Mouse (Mus musculus): Measurements from ENCODE around the gene Pgpep1l. TPM values are rescaled to one million over a fixed set of nuclear protein-coding genes. Genes with fewer than 3 reads are reported as not detected.
"Not testable (repeated sequence)": the region's sequence is repeated elsewhere in the genome, so short reads cannot be mapped to it uniquely, and the experiment has no call there.

Pgpep1l gene
- polyA plus RNA-seq, 1 experiment from 2014 or later, result not detected

DNA sequence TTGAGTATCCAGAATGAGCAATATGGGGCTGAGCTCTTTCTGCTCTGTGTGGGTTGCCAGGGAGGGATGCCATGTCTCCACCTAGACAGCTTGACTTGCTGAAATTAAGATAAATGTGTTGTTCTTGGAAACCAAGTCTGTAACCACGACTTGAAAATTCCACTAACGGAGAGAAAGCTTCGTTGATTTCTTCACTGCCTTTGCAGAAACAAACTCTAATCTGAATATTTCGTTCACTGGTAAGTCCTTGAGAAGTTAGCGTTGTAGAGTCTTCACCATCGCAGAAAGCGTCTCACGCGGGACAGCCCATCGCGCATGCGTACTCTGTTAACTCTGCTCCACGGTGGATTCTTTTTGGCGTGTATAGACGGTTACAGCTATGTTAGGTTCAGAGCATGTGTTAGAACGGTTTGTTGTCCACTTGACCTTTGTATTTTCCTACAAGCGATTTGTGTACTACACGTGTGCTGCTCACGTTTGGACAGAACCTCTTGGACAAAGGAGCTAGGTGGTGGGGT lies 16.4 kb upstream of the Pgpep1l start:
- peaks cover 51% of the 10 kb centered on the region for H3K4me1 ChIP-seq
- no peak overlapping the region for H3K27ac ChIP-seq
- WGBS, result 90% methylated on average over 19 of the region's 19 CpGs
- no peak overlapping the region for H3K4me3 ChIP-seq
- no peak overlapping the region for H3K9ac ChIP-seq
- no peak overlapping the region for H3K4me2 ChIP-seq (replicated peaks)
- no peaks in the 10 kb centered on the region; the same call in 1 of the 2 replicates for H3K27me3 ChIP-seq
- H3K9me3 ChIP-seq, result no peaks in the 10 kb centered on the region
- no peaks in the 10 kb centered on the region for H3K36me3 ChIP-seq
- ATAC-seq (ENCODE audit: low FRiP score, low read depth), result no peak

- H3K36me3 ChIP-seq, result no peaks in the 10 kb centered on the region
- 74% methylated on average over 7 of the region's 7 CpGs for WGBS
- no peak overlapping the region for H3K27ac ChIP-seq
Measured at GRCm38 (mm10) chr7:68279481-68279880, 15.4 kb upstream of the Pgpep1l start.

GRCm38 (mm10) chr7:68278908-68279307 lies 14.9 kb upstream of the Pgpep1l start:
- no peak overlapping the region for H3K9ac ChIP-seq
- no peaks in the 10 kb centered on the region; the same call in 1 of the 2 replicates for H3K27me3 ChIP-seq
- no peaks in the 10 kb centered on the region for H3K36me3 ChIP-seq
- no peak overlapping the region for H3K27ac ChIP-seq
- H3K4me3 ChIP-seq, result no peak overlapping the region
- H3K4me2 ChIP-seq (replicated peaks), result no peak overlapping the region
- 64% methylated on average over 6 of the region's 6 CpGs for WGBS
- peaks cover 50% of the 10 kb centered on the region for H3K4me1 ChIP-seq
- no peak for ATAC-seq (ENCODE audit: low FRiP score, low read depth)
- no peaks in the 10 kb centered on the region for H3K9me3 ChIP-seq

More at GRCm38 (mm10) chr7:68279481-68279880, 15.4 kb upstream of the Pgpep1l start:
- no peak for ATAC-seq (ENCODE audit: low FRiP score, low read depth)
- no peaks in the 10 kb centered on the region for H3K9me3 ChIP-seq
- peaks cover 50% of the 10 kb centered on the region for H3K4me1 ChIP-seq
- H3K27me3 ChIP-seq, result no peaks in the 10 kb centered on the region; the same call in 1 of the 2 replicates
- H3K9ac ChIP-seq, result no peak overlapping the region
- no peak overlapping the region for H3K4me2 ChIP-seq (replicated peaks)
- H3K4me3 ChIP-seq, result no peak overlapping the region

- H3K4me3 ChIP-seq, result no peak overlapping the region
- no peaks in the 10 kb centered on the region for H3K36me3 ChIP-seq
- no peaks in the 10 kb centered on the region for H3K9me3 ChIP-seq
- ATAC-seq (ENCODE audit: low FRiP score, low read depth), result no peak
- H3K4me1 ChIP-seq, result peaks cover 47% of the 10 kb centered on the region
- H3K4me2 ChIP-seq (replicated peaks), result no peak overlapping the region
- H3K27ac ChIP-seq, result peak overlapping the region; percentile 79
- WGBS, result 94% methylated on average over 6 of the region's 6 CpGs
- no peak overlapping the region for H3K9ac ChIP-seq
- H3K27me3 ChIP-seq, result no peaks in the 10 kb centered on the region; the same call in 1 of the 2 replicates
Measured at GRCm38 (mm10) chr7:68278385-68278784, 14.4 kb upstream of the Pgpep1l start.

DNA sequence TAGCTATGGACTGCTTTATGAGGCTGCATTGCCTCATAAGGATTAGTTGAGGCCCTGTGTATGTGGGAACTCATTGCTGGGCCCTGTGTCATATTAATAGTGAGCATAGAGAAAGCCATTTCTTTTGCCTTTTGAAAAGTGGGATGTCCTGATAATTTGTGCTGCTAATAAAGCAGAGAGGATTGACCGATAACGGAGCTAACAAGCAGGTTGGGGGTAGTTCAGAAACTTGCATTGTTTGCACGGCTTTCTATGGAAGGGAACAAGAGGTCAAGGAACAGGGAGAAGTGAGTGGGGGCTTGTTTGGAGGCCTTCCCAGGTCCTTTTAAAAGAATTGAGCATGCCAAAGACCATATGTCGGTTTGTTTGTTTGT lies 13.9 kb upstream of the Pgpep1l start:
- Histone ChIP-seq H3K27ac (peak overlapping the region; percentile 79), H3K9ac (no peak overlapping the region), H3K4me2 (replicated peaks) (no peak overlapping the region; the same call in 1 of the 2 replicates), H3K9me3 (no peaks in the 10 kb centered on the region), H3K4me3 (no peak overlapping the region), H3K27me3 (no peaks in the 10 kb centered on the region; the same call in 1 of the 2 replicates), H3K4me1 (peaks cover 47% of the 10 kb centered on the region), H3K36me3 (no peaks in the 10 kb centered on the region)
- 58% methylated on average over 4 of the region's 4 CpGs for WGBS
- ATAC-seq (ENCODE audit: low FRiP score, low read depth), result no peak

- no peak overlapping the region for H3K4me3 ChIP-seq
- H3K9ac ChIP-seq, result no peak overlapping the region
- H3K27me3 ChIP-seq, result no peaks in the 10 kb centered on the region; the same call in 1 of the 2 replicates
- peak overlapping the region; percentile 72; the same call in 1 of the 2 replicates for H3K4me2 ChIP-seq (replicated peaks)
- peak; percentile 85 for ATAC-seq (ENCODE audit: low FRiP score, low read depth)
- H3K36me3 ChIP-seq, result no peaks in the 10 kb centered on the region
- H3K9me3 ChIP-seq, result no peaks in the 10 kb centered on the region
- H3K4me1 ChIP-seq, result peaks cover 47% of the 10 kb centered on the region
- H3K27ac ChIP-seq, result peak overlapping the region; percentile 79
- 11% methylated on average over 11 of the region's 11 CpGs for WGBS
Measured at GRCm38 (mm10) chr7:68277054-68277896, 13.2 kb upstream of the Pgpep1l start.

GRCm38 (mm10) chr7:68275838-68276731 lies 12.1 kb upstream of the Pgpep1l start:
- Histone ChIP-seq H3K36me3 (no peaks in the 10 kb centered on the region), H3K4me2 (replicated peaks) (peak overlapping the region; percentile 72), H3K27me3 (no peaks in the 10 kb centered on the region; the same call in 1 of the 2 replicates), H3K4me1 (peaks cover 47% of the 10 kb centered on the region), H3K4me3 (peak overlapping the region; percentile 40), H3K9ac (peak overlapping the region; percentile 62), H3K9me3 (no peaks in the 10 kb centered on the region), H3K27ac (peak overlapping the region; percentile 85)
- no peak for ATAC-seq (ENCODE audit: low FRiP score, low read depth)
- 2% methylated on average over 36 of the region's 36 CpGs for WGBS

GRCm38 (mm10) chr7:68275445-68275837 lies 11.4 kb upstream of the Pgpep1l start:
- H3K4me2 ChIP-seq (replicated peaks), result peak overlapping the region; percentile 72
- ATAC-seq (ENCODE audit: low FRiP score, low read depth); H3K27ac ChIP-seq; H3K9me3 ChIP-seq; H3K27me3 ChIP-seq; H3K36me3 ChIP-seq: not testable (repeated sequence)
- peak overlapping the region; percentile 40 for H3K4me3 ChIP-seq
- peaks cover 52% of the 10 kb centered on the region for H3K4me1 ChIP-seq
- peak overlapping the region; percentile 62; the same call in 1 of the 2 replicates for H3K9ac ChIP-seq
- WGBS, result 50% methylated on average over 9 of the region's 9 CpGs

- Histone ChIP-seq H3K4me1 (peaks cover 54% of the 10 kb centered on the region), H3K4me2 (replicated peaks) (no peak overlapping the region), H3K36me3 (no peaks in the 10 kb centered on the region), H3K27ac (no peak overlapping the region), H3K9me3 (no peaks in the 10 kb centered on the region), H3K9ac (no peak overlapping the region), H3K27me3 (no peaks in the 10 kb centered on the region; the same call in 1 of the 2 replicates), H3K4me3 (no peak overlapping the region)
- no peak for ATAC-seq (ENCODE audit: low FRiP score, low read depth)
- 58% methylated on average over 9 of the region's 9 CpGs for WGBS
Measured at GRCm38 (mm10) chr7:68274951-68275350, 10.9 kb upstream of the Pgpep1l start.

GRCm38 (mm10) chr7:68274218-68274617 lies 10.2 kb upstream of the Pgpep1l start:
- Histone ChIP-seq H3K4me3 (no peak overlapping the region), H3K36me3 (no peaks in the 10 kb centered on the region), H3K27me3 (no peaks in the 10 kb centered on the region; the same call in 1 of the 2 replicates), H3K4me2 (replicated peaks) (no peak overlapping the region), H3K4me1 (peaks cover 52% of the 10 kb centered on the region), H3K9me3 (no peaks in the 10 kb centered on the region), H3K27ac (no peak overlapping the region), H3K9ac (no peak overlapping the region)
- WGBS, result 63% methylated on average over 2 of the region's 2 CpGs
- ATAC-seq (ENCODE audit: low FRiP score, low read depth), result no peak

GRCm38 (mm10) chr7:68273515-68273914 lies 9.5 kb upstream of the Pgpep1l start, which contains the start of gene Fam169b:
TSS of gene Fam169b (plus strand) at chr7:68273839.
- Histone ChIP-seq H3K9me3 (no peaks in the 10 kb centered on the region), H3K36me3 (no peaks in the 10 kb centered on the region)
- no peak for ATAC-seq (ENCODE audit: low FRiP score, low read depth)

More at GRCm38 (mm10) chr7:68273515-68273914, 9.5 kb upstream of the Pgpep1l start, which contains the start of gene Fam169b:
- Histone ChIP-seq H3K9ac (no peak within 1 kb of the TSS), H3K4me3 (no peak within 1 kb of the TSS), H3K27ac (no peak within 1 kb of the TSS), H3K4me1 (peaks cover 49% of the 10 kb centered on the region), H3K27me3 (no peaks in the 10 kb centered on the region; the same call in 1 of the 2 replicates), H3K4me2 (replicated peaks) (no peak within 1 kb of the TSS)
